Mouse (Mus musculus) frontal cortex, postnatal 36 days (tissue): ENCODE results near the gene Zfp583.
"Not testable (repeated sequence)": the region's sequence is repeated elsewhere in the genome, so short reads cannot be mapped to it uniquely, and the experiment has no call there.

Experiments used
- DNase-seq, 2 experiments: peaks; one replicate each; pipeline ENCODE4 v3.0.0; 2022; ENCODE audit warnings: low spot score in 2 of 2

Zfp583 gene

GRCm38 (mm10) chr7:6331233-6331956 lies at the start of gene Zfp583:
TSS of gene Zfp583 (minus strand) at chr7:6331285.
- DNase-seq = peak; percentile 84 to 92

GRCm38 (mm10) chr7:6378441-6378840 lies 47.4 kb upstream of the Zfp583 start:
- peak; percentile 54 to 82 for DNase-seq

- no peak for DNase-seq
Observed at GRCm38 (mm10) chr7:6372993-6373392, 41.9 kb upstream of the Zfp583 start.

GRCm38 (mm10) chr7:6369460-6369859 lies 38.4 kb upstream of the Zfp583 start:
- no peak for DNase-seq

GRCm38 (mm10) chr7:6368146-6368545 lies 37.1 kb upstream of the Zfp583 start:
- DNase-seq = not testable (repeated sequence)

GRCm38 (mm10) chr7:6367185-6367584 lies 36.1 kb upstream of the Zfp583 start:
- DNase-seq = no peak

- DNase-seq = no peak
Observed at GRCm38 (mm10) chr7:6364761-6365160, 33.7 kb upstream of the Zfp583 start.

GRCm38 (mm10) chr7:6363047-6363488 lies 32.0 kb upstream of the Zfp583 start, which contains the start of gene Zfp78:
TSS of gene Zfp78 (plus strand) at chr7:6363280.
- no peak for DNase-seq

GRCm38 (mm10) chr7:6362268-6363046 lies 31.4 kb upstream of the Zfp583 start:
- peak; percentile 97 to 98 for DNase-seq

GRCm38 (mm10) chr7:6361756-6362155 lies 30.7 kb upstream of the Zfp583 start:
- no peak for DNase-seq

GRCm38 (mm10) chr7:6360477-6361060 lies 29.5 kb upstream of the Zfp583 start:
- DNase-seq = no peak

GRCm38 (mm10) chr7:6358937-6359590 lies 28.0 kb upstream of the Zfp583 start:
- DNase-seq = no peak

GRCm38 (mm10) chr7:6358121-6358520 lies 27.0 kb upstream of the Zfp583 start:
- DNase-seq = no peak

GRCm38 (mm10) chr7:6344124-6344523 lies 13.0 kb upstream of the Zfp583 start:
- no peak for DNase-seq

GRCm38 (mm10) chr7:6343501-6344071 lies 12.5 kb upstream of the Zfp583 start, which contains the start of gene Gm3854:
TSS of gene Gm3854 (plus strand) at chr7:6343759.
- peak; percentile 82 to 91 for DNase-seq

GRCm38 (mm10) chr7:6339865-6340264 lies 8.8 kb upstream of the Zfp583 start:
- DNase-seq = no peak

GRCm38 (mm10) chr7:6330458-6331232 lies 440 bp downstream of the Zfp583 start:
- DNase-seq = peak in 1 of 2 experiments; percentile 52

GRCm38 (mm10) chr7:6300796-6301195 lies 30.3 kb downstream of the Zfp583 start:
- not testable (repeated sequence) for DNase-seq

- not testable (repeated sequence) for DNase-seq
Observed at GRCm38 (mm10) chr7:6291121-6291520, 40.0 kb downstream of the Zfp583 start.

- peak in 1 of 2 experiments; percentile 15 for DNase-seq
Observed at GRCm38 (mm10) chr7:6286921-6287531, 44.1 kb downstream of the Zfp583 start.
